Mouse (Mus musculus): ENCODE measurements around the gene Fkbpl. TPM values are rescaled to one million over a fixed set of nuclear protein-coding genes. Genes with fewer than 3 reads are reported as not detected.
A peak's percentile ranks its signal among the peaks of the same experiment; 100 is the strongest.

Fkbpl gene
- polyA plus RNA-seq, 1 experiment from 2014 or later: 5.6 TPM

- no peak overlapping the region for H3K4me2 ChIP-seq
- no peaks in the 10 kb centered on the region for H3K9me3 ChIP-seq (replicated peaks)
- H3K27me3 ChIP-seq: no peaks in the 10 kb centered on the region
- peaks cover 37% of the 10 kb centered on the region for H3K36me3 ChIP-seq
- peak overlapping the region; percentile 14; the same call in 1 of the 2 replicates for H3K9ac ChIP-seq
- H3K27ac ChIP-seq: peak overlapping the region; percentile 13; the same call in 1 of the 2 replicates
- WGBS (ENCODE audit: insufficient replicate concordance): 77% methylated on average over 7 of the region's 7 CpGs
- H3K4me3 ChIP-seq (replicated peaks): no peak overlapping the region
- no peak for DNase-seq
- peaks cover 59% of the 10 kb centered on the region for H3K4me1 ChIP-seq (replicated peaks)
- no peak for ATAC-seq (ENCODE audit: low read depth)
These were observed 36.6 kb upstream of the Fkbpl start for GRCm38 (mm10) chr17:34607997-34608396.

DNA sequence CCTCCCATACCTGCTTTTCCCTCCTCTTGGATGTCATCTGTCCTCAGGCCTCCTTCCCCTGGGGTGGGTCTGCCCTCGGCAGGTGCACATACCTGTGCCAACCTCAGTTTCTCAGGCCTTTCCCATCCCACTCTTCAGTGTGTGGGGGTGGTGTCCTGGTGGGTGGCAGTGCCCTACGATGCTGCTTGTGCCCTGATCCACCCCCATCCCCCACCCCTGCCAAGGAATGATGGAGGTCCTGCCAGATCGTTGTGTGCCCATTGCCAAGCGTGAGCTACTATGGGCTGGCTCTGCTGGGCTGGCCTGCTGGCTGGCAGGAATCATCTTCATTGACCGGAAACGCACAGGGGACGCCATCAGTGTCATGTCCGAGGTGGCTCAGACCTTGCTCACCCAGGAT is 33.5 kb upstream of the Fkbpl start:
- DNase-seq (no peak), ATAC-seq (ENCODE audit: low read depth) (no peak)
- no peak overlapping the region for H3K4me2 ChIP-seq
- 79% methylated on average over 8 of the region's 8 CpGs for WGBS (ENCODE audit: insufficient replicate concordance)
- no peak overlapping the region for H3K9ac ChIP-seq
- H3K27ac ChIP-seq: no peak overlapping the region
- peaks cover 59% of the 10 kb centered on the region for H3K36me3 ChIP-seq
- H3K4me3 ChIP-seq (replicated peaks): no peak overlapping the region
- no peaks in the 10 kb centered on the region for H3K9me3 ChIP-seq (replicated peaks)
- H3K27me3 ChIP-seq: no peaks in the 10 kb centered on the region
- H3K4me1 ChIP-seq (replicated peaks): peaks cover 65% of the 10 kb centered on the region

DNA sequence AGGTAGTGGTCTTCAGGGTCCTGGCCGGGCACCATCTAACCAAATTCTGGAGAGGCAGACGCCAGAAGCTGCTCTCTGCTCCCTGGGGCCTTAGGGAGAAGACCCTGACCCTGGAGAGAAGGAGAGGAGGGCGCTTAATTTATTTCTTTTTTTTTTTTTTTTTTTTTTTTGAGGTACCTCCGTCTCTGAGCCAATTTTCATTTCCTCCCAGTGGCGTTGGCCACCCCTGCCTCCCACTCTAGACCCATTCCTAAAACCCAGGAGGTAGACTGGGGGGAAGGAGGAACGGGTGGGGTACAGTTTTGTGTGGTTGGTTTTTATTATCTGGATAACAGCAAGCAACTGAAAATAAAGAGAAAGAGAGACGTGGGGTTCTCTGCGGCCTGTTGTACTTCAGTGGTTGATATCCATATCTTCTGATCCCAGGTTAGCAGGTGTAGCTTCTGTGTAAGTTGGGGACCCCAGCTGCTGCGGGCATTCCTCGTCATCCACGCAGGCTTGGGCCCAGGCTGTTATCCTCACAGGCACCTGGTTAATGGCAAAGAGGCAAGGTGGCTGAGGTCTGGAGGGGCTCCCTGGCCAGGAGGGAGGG is 31.4 kb upstream of the Fkbpl start:
- Histone ChIP-seq H3K9ac (peak overlapping the region; percentile 33; the same call in 1 of the 2 replicates), H3K27ac (peak overlapping the region; percentile 82), H3K4me3 (replicated peaks) (no peak overlapping the region), H3K4me1 (replicated peaks) (peaks cover 49% of the 10 kb centered on the region), H3K9me3 (replicated peaks) (no peaks in the 10 kb centered on the region), H3K36me3 (peaks cover 62% of the 10 kb centered on the region), H3K27me3 (no peaks in the 10 kb centered on the region), H3K4me2 (0 out of 2 replicates have a peak overlapping the region, but pooled peaks have one; percentile 19)
- ATAC-seq (ENCODE audit: low read depth): peak; percentile 68
- WGBS (ENCODE audit: insufficient replicate concordance): 38% methylated on average over 11 of the region's 11 CpGs
- DNase-seq: no peak

- H3K36me3 ChIP-seq: peaks cover 62% of the 10 kb centered on the region
- peak overlapping the region; percentile 82 for H3K27ac ChIP-seq
These were observed 30.7 kb upstream of the Fkbpl start for GRCm38 (mm10) chr17:34613830-34614229.

DNA sequence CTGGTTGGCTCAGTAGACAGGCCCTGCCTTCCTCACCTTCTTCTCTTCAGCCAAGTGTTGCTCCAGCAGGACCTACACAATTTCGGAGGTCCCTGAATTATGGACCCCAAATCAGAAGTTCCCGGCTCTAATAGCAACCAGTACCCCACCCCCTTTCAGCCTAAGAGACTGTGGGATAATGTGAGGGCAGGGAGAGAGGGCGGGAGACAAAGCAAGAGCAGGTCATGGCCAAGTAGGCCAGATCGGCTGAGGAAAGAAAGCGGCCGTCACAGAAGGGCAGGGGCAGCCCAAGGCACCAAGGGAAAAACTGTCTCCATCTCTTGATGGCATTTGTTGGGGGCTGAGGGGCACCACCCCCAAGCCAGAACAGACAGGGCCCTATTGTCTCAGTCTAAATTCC is 28.7 kb upstream of the Fkbpl start, which contains the start of gene Egfl8:
Egfl8 (minus strand) TSS at position 101 of the 400 bp plus-strand sequence.
- 72% methylated on average over 6 of the region's 6 CpGs for WGBS (ENCODE audit: insufficient replicate concordance)
- no peaks in the 10 kb centered on the region for H3K27me3 ChIP-seq
- peaks cover 54% of the 10 kb centered on the region for H3K36me3 ChIP-seq
- H3K9ac ChIP-seq: no peak within 1 kb of the TSS
- peaks cover 39% of the 10 kb centered on the region for H3K4me1 ChIP-seq (replicated peaks)
- no peak for DNase-seq
- no peaks in the 10 kb centered on the region for H3K9me3 ChIP-seq (replicated peaks)
- ATAC-seq (ENCODE audit: low read depth): no peak
- H3K27ac ChIP-seq: no peak within 1 kb of the TSS
- H3K4me3 ChIP-seq (replicated peaks): no peak within 1 kb of the TSS
- no peak within 1 kb of the TSS for H3K4me2 ChIP-seq

More at GRCm38 (mm10) chr17:34613830-34614229, 30.7 kb upstream of the Fkbpl start:
- Histone ChIP-seq H3K27me3 (no peaks in the 10 kb centered on the region), H3K4me3 (replicated peaks) (no peak overlapping the region), H3K9me3 (replicated peaks) (no peaks in the 10 kb centered on the region), H3K9ac (peak overlapping the region; percentile 33; the same call in 1 of the 2 replicates), H3K4me2 (0 out of 2 replicates have a peak overlapping the region, but pooled peaks have one; percentile 6), H3K4me1 (replicated peaks) (peaks cover 42% of the 10 kb centered on the region)
- ATAC-seq (ENCODE audit: low read depth): no peak
- 78% methylated on average over 10 of the region's 10 CpGs for WGBS (ENCODE audit: insufficient replicate concordance)
- no peak for DNase-seq

- no peak overlapping the region for H3K4me3 ChIP-seq (replicated peaks)
- H3K4me1 ChIP-seq (replicated peaks): peaks cover 30% of the 10 kb centered on the region
- H3K9me3 ChIP-seq (replicated peaks): no peaks in the 10 kb centered on the region
- no peak overlapping the region for H3K9ac ChIP-seq
- H3K4me2 ChIP-seq: no peak overlapping the region
- H3K27me3 ChIP-seq: no peaks in the 10 kb centered on the region
- DNase-seq: peak; percentile 67
- peak; percentile 60 for ATAC-seq (ENCODE audit: low read depth)
- no peak overlapping the region for H3K27ac ChIP-seq
- 5% methylated on average over 6 of the region's 6 CpGs for WGBS (ENCODE audit: insufficient replicate concordance)
- H3K36me3 ChIP-seq: peaks cover 39% of the 10 kb centered on the region
These were observed 25.6 kb upstream of the Fkbpl start for GRCm38 (mm10) chr17:34618999-34619398.

- H3K4me1 ChIP-seq (replicated peaks): peaks cover 31% of the 10 kb centered on the region
- WGBS (ENCODE audit: insufficient replicate concordance): 80% methylated on average over 8 of the region's 8 CpGs
- H3K27ac ChIP-seq: no peak overlapping the region
- DNase-seq: no peak
- no peak overlapping the region for H3K4me2 ChIP-seq
- no peaks in the 10 kb centered on the region for H3K9me3 ChIP-seq (replicated peaks)
- H3K4me3 ChIP-seq (replicated peaks): no peak overlapping the region
- H3K9ac ChIP-seq: no peak overlapping the region
- ATAC-seq (ENCODE audit: low read depth): no peak
- H3K36me3 ChIP-seq: peaks cover 32% of the 10 kb centered on the region
- no peaks in the 10 kb centered on the region for H3K27me3 ChIP-seq
These were observed 23.6 kb upstream of the Fkbpl start for GRCm38 (mm10) chr17:34621006-34621405.

DNA sequence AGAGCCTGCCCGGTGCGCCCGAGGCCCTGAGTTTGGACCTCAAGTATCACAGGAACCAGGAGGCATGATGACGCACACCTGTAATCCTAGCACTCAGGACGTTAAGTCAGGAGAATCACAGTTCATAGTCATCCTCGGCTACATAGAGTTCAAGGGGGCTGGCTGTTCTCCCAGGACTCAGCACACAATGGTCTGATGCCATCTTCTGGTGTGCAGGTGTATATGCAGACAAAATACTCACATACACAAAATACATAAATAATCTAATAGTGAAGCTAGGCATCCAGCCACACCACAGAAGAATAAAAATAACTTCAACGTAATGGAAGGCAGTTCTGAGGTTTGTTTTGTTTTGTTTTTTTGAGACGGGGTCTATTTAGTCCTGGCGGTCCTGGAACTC is 21.4 kb upstream of the Fkbpl start:
- Histone ChIP-seq H3K27me3 (peaks cover 8% of the 10 kb centered on the region), H3K9me3 (replicated peaks) (no peaks in the 10 kb centered on the region), H3K27ac (no peak overlapping the region), H3K9ac (no peak overlapping the region), H3K4me1 (replicated peaks) (peaks cover 41% of the 10 kb centered on the region), H3K4me3 (replicated peaks) (no peak overlapping the region), H3K36me3 (peaks cover 22% of the 10 kb centered on the region), H3K4me2 (no peak overlapping the region)
- DNase-seq: no peak
- 71% methylated on average over 9 of the region's 9 CpGs for WGBS (ENCODE audit: insufficient replicate concordance)
- no peak for ATAC-seq (ENCODE audit: low read depth)

DNA sequence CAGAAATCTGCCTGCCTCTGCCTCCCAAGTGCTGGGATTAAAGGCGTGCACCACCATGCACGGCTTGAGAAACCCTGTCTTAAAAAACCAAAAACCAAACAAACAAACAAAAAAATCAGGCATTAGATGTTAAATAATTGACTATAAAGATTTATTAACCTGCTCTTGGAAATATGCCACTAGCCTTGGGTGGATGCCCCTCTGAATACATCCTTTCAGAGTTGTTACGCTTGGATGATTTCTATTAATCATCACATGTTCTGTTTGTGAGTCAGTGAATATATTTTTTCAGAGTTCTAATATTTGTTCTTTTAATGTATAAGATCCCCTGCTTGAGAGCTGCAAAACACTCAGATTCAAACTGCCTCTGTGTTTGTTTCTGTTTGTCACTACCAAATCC is 19.6 kb upstream of the Fkbpl start:
- 82% methylated on average over 3 of the region's 3 CpGs for WGBS (ENCODE audit: insufficient replicate concordance)
- no peak overlapping the region for H3K4me2 ChIP-seq
- H3K4me3 ChIP-seq (replicated peaks): no peak overlapping the region
- H3K4me1 ChIP-seq (replicated peaks): peaks cover 53% of the 10 kb centered on the region
- no peak for ATAC-seq (ENCODE audit: low read depth)
- H3K9me3 ChIP-seq (replicated peaks): no peaks in the 10 kb centered on the region
- H3K36me3 ChIP-seq: peaks cover 22% of the 10 kb centered on the region
- H3K9ac ChIP-seq: no peak overlapping the region
- peaks cover 26% of the 10 kb centered on the region for H3K27me3 ChIP-seq
- no peak overlapping the region for H3K27ac ChIP-seq
- no peak for DNase-seq

DNA sequence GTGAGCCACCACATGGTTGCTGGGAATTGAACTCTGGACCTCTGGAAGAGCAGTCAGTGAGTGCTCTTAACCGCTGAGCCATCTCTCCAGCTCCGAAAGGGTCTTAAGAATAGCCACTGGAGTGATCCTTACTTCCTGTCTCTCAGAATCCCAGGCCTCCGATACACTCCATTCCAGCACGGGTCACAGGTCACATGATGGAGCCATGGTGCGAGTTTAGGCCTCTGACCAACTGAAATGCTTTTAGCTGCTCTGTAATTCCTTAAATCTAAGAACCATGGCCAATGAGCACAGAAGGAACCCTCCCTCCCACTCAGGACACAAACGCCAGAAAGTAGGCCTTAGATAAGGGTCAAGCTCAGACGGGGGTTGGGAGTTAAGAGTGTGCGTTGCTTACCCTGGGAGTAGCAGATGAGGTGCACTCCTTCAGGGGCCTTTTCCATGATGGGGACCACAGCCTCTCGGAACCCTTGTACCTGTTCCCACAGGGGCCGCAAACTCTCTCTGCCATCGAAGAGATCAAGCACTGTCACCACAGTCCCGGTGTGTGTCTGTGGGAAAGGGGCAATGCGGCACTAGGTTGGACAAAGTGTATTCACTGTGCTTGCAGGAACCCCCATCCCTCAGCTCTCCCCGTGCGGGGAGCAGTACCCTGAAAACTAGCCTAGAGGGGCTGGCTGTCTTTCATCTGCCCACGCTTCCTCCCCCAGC is 18.3 kb upstream of the Fkbpl start:
- Histone ChIP-seq H3K9me3 (replicated peaks) (no peaks in the 10 kb centered on the region), H3K4me1 (replicated peaks) (peaks cover 65% of the 10 kb centered on the region), H3K27me3 (peaks cover 38% of the 10 kb centered on the region), H3K4me3 (replicated peaks) (peak overlapping the region; percentile 70), H3K4me2 (peak overlapping the region; percentile 91), H3K9ac (peak overlapping the region; percentile 80), H3K36me3 (peaks cover 22% of the 10 kb centered on the region), H3K27ac (peak overlapping the region; percentile 70)
- ATAC-seq (ENCODE audit: low read depth) (no peak), DNase-seq (no peak)
- WGBS (ENCODE audit: insufficient replicate concordance): 49% methylated on average over 16 of the region's 16 CpGs

DNA sequence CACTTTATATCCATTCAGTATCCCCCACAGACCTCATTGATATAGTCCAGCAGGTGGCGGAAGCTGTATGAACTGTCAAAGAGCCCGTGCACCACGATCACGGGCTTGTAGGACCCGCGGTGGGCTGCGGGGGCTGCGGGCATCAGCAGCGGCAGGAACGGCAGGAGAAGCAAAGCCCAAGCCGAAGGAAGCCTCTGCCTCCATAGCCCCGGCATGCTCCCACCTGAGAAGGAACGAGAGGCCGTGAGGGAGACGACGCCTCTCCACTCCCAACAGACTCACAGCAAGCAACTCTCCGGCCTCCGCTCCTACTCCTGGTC is 17.8 kb upstream of the Fkbpl start:
- ATAC-seq (ENCODE audit: low read depth) (peak; percentile 27), DNase-seq (no peak)
- peaks cover 69% of the 10 kb centered on the region for H3K4me1 ChIP-seq (replicated peaks)

More for the DNA sequence above, 17.8 kb upstream of the Fkbpl start:
- H3K27me3 ChIP-seq: peaks cover 43% of the 10 kb centered on the region
- peak overlapping the region; percentile 70 for H3K27ac ChIP-seq
- peak overlapping the region; percentile 80 for H3K9ac ChIP-seq
- H3K4me2 ChIP-seq: peak overlapping the region; percentile 91
- 1% methylated on average over 18 of the region's 18 CpGs for WGBS (ENCODE audit: insufficient replicate concordance)
- peak overlapping the region; percentile 70 for H3K4me3 ChIP-seq (replicated peaks)
- no peaks in the 10 kb centered on the region for H3K9me3 ChIP-seq (replicated peaks)
- H3K36me3 ChIP-seq: peaks cover 22% of the 10 kb centered on the region

Data from liver, embryonic 13.5 days (tissue).